Mouse (Mus musculus) cerebellum, adult 2 months (tissue): Measurements from ENCODE around the gene Cdc34b. TPM values are rescaled to one million over a fixed set of nuclear protein-coding genes. Genes with fewer than 3 reads are reported as not detected.
"Not testable (repeated sequence)": the region's sequence is repeated elsewhere in the genome, so short reads cannot be mapped to it uniquely, and the experiment has no call there.

Experiments
- DNase-seq, 2 experiments: peaks; one replicate each; pipeline ENCODE4 v3.0.0; 2021
- H3K27ac ChIP-seq: fragments of 200-500 bp; 2 replicates; pipeline ENCODE4 v1.5.1; 2012; ENCODE audit warnings: low read length, control low read depth, inconsistent platforms; ENCODE audit not compliant: insufficient read depth
- H3K27me3 ChIP-seq: fragments of 200-500 bp; 2 replicates; pipeline ENCODE4 v1.6.1; 2012; ENCODE audit warnings: inconsistent platforms, mild to moderate bottlenecking, low read length, moderate library complexity; ENCODE audit not compliant: control insufficient read depth, insufficient read depth
- H3K4me1 ChIP-seq: fragments of 200-500 bp; 2 replicates; pipeline ENCODE4 v1.6.1; 2011; ENCODE audit warnings: low read length; ENCODE audit not compliant: control insufficient read depth, insufficient read depth
- H3K4me3 ChIP-seq: fragments of 200-500 bp; replicated peaks from 2 replicates; pipeline ENCODE3; 2011; ENCODE audit warnings: mild to moderate bottlenecking, low read depth, low read length, control low read depth; ENCODE audit not compliant: insufficient read depth
- CTCF ChIP-seq: fragments of 200-500 bp; IDR thresholded peaks from 2 replicates; pipeline ENCODE4 v1.5.1; 2011; ENCODE audit warnings: low read depth, mild to moderate bottlenecking, control low read depth, low read length, moderate library complexity, borderline replicate concordance; ENCODE audit not compliant: insufficient read depth
- POLR2A ChIP-seq: fragments of 200-500 bp; IDR thresholded peaks from 2 replicates; pipeline ENCODE4 v1.6.1; 2011; ENCODE audit warnings: low read length, control low read depth, borderline replicate concordance; ENCODE audit not compliant: insufficient read depth
- WGBS: fragments of 180-500 bp; shearing (Covaris S2); methylation state at CpG from one replicate; pipeline ENCODE4 v1.1.7; 2018; 5-methylcytosine and 5-hydroxymethylcytosine counted together
- polyA plus RNA-seq: library from polyadenylated mRNA; depleted of rRNA; stranded (reverse); fragments of >200 nt; gene quantifications from 2 replicates; pipeline ENCODE4 v1.2.3, GENCODE M21; 2012; rRNA removed

Gene Cdc34b
- polyA plus RNA-seq, result 0.33 and 0.48 TPM in 2 replicates

GRCm38 (mm10) chr11:94741732-94742272 is at the start of gene Cdc34b:
Cdc34b (plus strand) TSS chr11:94741782.
- Histone ChIP-seq H3K4me3 (no peak within 1 kb of the TSS), H3K27ac (no peak within 1 kb of the TSS), H3K27me3 (no peaks in the 10 kb centered on the region), H3K4me1 (no peaks in the 10 kb centered on the region)
- TF ChIP-seq POLR2A (no peak), CTCF (no peak)
- 82% methylated on average over 29 of the region's 29 CpGs for WGBS
- no peak for DNase-seq

GRCm38 (mm10) chr11:94692502-94692901 is 49.1 kb upstream of the Cdc34b start:
- H3K27me3 ChIP-seq, H3K27ac ChIP-seq, H3K4me3 ChIP-seq, DNase-seq, H3K4me1 ChIP-seq: not testable (repeated sequence)

GRCm38 (mm10) chr11:94695508-94695907 is 46.1 kb upstream of the Cdc34b start:
- no peak overlapping the region for H3K27ac ChIP-seq
- no peaks in the 10 kb centered on the region for H3K27me3 ChIP-seq
- no peak for TF ChIP-seq POLR2A
- no peak for TF ChIP-seq CTCF
- WGBS, result 85% methylated on average over 6 of the region's 6 CpGs
- H3K4me3 ChIP-seq, result no peak overlapping the region
- no peaks in the 10 kb centered on the region for H3K4me1 ChIP-seq
- no peak for DNase-seq

- Histone ChIP-seq H3K4me1 (no peaks in the 10 kb centered on the region), H3K27me3 (no peaks in the 10 kb centered on the region), H3K4me3 (no peak overlapping the region), H3K27ac (no peak overlapping the region)
- no peak for TF ChIP-seq CTCF
- no peak for TF ChIP-seq POLR2A
- no peak for DNase-seq
- 93% methylated on average over 2 of the region's 2 CpGs for WGBS
Measured at GRCm38 (mm10) chr11:94697140-94697539, 44.4 kb upstream of the Cdc34b start.

- H3K27me3 ChIP-seq, result no peaks in the 10 kb centered on the region
- H3K27ac ChIP-seq, result no peak overlapping the region
- H3K4me1 ChIP-seq, result peaks cover 3% of the 10 kb centered on the region
- DNase-seq, result no peak
- 49% methylated on average over 13 of the region's 13 CpGs for WGBS
- H3K4me3 ChIP-seq, result no peak overlapping the region
- no peak for TF ChIP-seq POLR2A
- no peak for TF ChIP-seq CTCF
Measured at GRCm38 (mm10) chr11:94697703-94698464, 43.7 kb upstream of the Cdc34b start.

- Histone ChIP-seq H3K27me3 (no peaks in the 10 kb centered on the region), H3K4me3 (no peak overlapping the region), H3K27ac (no peak overlapping the region), H3K4me1 (peaks cover 4% of the 10 kb centered on the region)
- WGBS, result 98% methylated on average over 3 of the region's 3 CpGs
- DNase-seq, result no peak
- no peak for TF ChIP-seq POLR2A
- no peak for TF ChIP-seq CTCF
Measured at GRCm38 (mm10) chr11:94699399-94699798, 42.2 kb upstream of the Cdc34b start.

- peak; percentile 17 to 30 for DNase-seq
- Histone ChIP-seq H3K4me1 (peaks cover 4% of the 10 kb centered on the region), H3K27me3 (no peaks in the 10 kb centered on the region), H3K27ac (no peak overlapping the region), H3K4me3 (peak overlapping the region; percentile 50)
- WGBS, result 28% methylated on average over 27 of the region's 27 CpGs
- TF ChIP-seq POLR2A (no peak), CTCF (no peak)
Measured at GRCm38 (mm10) chr11:94701401-94702215, 40.0 kb upstream of the Cdc34b start.

GRCm38 (mm10) chr11:94702216-94702610 is 39.4 kb upstream of the Cdc34b start:
- no peak for TF ChIP-seq POLR2A
- no peak for TF ChIP-seq CTCF
- H3K27ac ChIP-seq, result no peak overlapping the region
- WGBS, result 21% methylated on average over 3 of the region's 3 CpGs

More at GRCm38 (mm10) chr11:94702216-94702610, 39.4 kb upstream of the Cdc34b start:
- no peaks in the 10 kb centered on the region for H3K27me3 ChIP-seq
- DNase-seq, result peak in 1 of 2 experiments; percentile 21
- peaks cover 4% of the 10 kb centered on the region for H3K4me1 ChIP-seq
- no peak overlapping the region for H3K4me3 ChIP-seq
